Mouse (Mus musculus) forebrain, embryonic 11.5 days (tissue): ENCODE measurements around the gene Gm20388. TPM values are rescaled to one million over a fixed set of nuclear protein-coding genes. Genes with fewer than 3 reads are reported as not detected.

Experiments used
- ATAC-seq: fragments of 200-750 bp; cut with Nextera tagmentation; replicated peaks from 2 replicates; pipeline ENCODE4 v1.8.0; 2017; ENCODE audit warnings: moderate TSS enrichment; ENCODE audit not compliant: low FRiP score
- DNase-seq: peaks from one replicate; pipeline ENCODE4 v3.0.0-alpha.2; 2017; ENCODE audit warnings: low spot score
- H3K27ac ChIP-seq: fragments of 300-500 bp; sonication (generic); 2 replicates; pipeline ENCODE4 v1.5.1; 2014; ENCODE audit warnings: low read depth, low read length
- H3K27me3 ChIP-seq: fragments of 300-500 bp; sonication (generic); 2 replicates; pipeline ENCODE4 v1.6.1; 2014; ENCODE audit warnings: mild to moderate bottlenecking, low read length, mixed read lengths; ENCODE audit not compliant: control insufficient read depth, insufficient read depth
- H3K36me3 ChIP-seq: fragments of 300-500 bp; sonication (generic); 2 replicates; pipeline ENCODE4 v1.6.1; 2014; ENCODE audit warnings: mild to moderate bottlenecking, low read length, moderate library complexity, mixed read lengths; ENCODE audit not compliant: control insufficient read depth, insufficient read depth
- H3K4me1 ChIP-seq: fragments of 300-500 bp; sonication (generic); replicated peaks from 2 replicates; pipeline ENCODE4 v1.6.1; 2014; ENCODE audit warnings: low read length, mixed read lengths; ENCODE audit not compliant: control insufficient read depth, insufficient read depth
- H3K4me2 ChIP-seq: fragments of 300-500 bp; sonication (generic); 2 replicates; pipeline ENCODE4 v1.6.1; 2014; ENCODE audit warnings: low read depth, mild to moderate bottlenecking, low read length, moderate library complexity, mixed read lengths; ENCODE audit not compliant: severe bottlenecking
- H3K4me3 ChIP-seq: fragments of 300-500 bp; sonication (generic); 2 replicates; pipeline ENCODE4 v1.5.1; 2014; ENCODE audit warnings: low read depth, low read length
- H3K9ac ChIP-seq: fragments of 300-500 bp; sonication (generic); 2 replicates; pipeline ENCODE4 v1.6.1; 2014; ENCODE audit warnings: low read length
- H3K9me3 ChIP-seq: fragments of 300-500 bp; sonication (generic); 2 replicates; pipeline ENCODE4 v1.6.1; 2016; ENCODE audit warnings: low read length, mixed read lengths; ENCODE audit not compliant: control insufficient read depth
- WGBS: fragments of 180-500 bp; shearing (Covaris S2); extraction: QIAGEN DNeasy Blood & Tissue Kit; methylation state at CpG from one replicate; pipeline ENCODE4 v1.1.7; 2014; 5-methylcytosine and 5-hydroxymethylcytosine counted together
- polyA plus RNA-seq: library from polyadenylated mRNA; unstranded; fragments of >200 nt; fragmentation: Nextera tagmentation; extraction: Ambion mirVana; gene quantifications from 2 replicates; pipeline ENCODE4 v1.2.1, GENCODE M21; 2014

Gene Gm20388
- polyA plus RNA-seq, 1 experiment from 2014 or later = not detected

GRCm38 (mm10) chr8:122646337-122646736 lies 2735.7 kb downstream of the Gm20388 start:
- H3K36me3 ChIP-seq = no peaks in the 10 kb centered on the region
- H3K9me3 ChIP-seq = no peaks in the 10 kb centered on the region
- 92% methylated on average over 16 of the region's 16 CpGs for WGBS
- H3K4me1 ChIP-seq = no peaks in the 10 kb centered on the region
- H3K4me2 ChIP-seq = no peak overlapping the region
- no peak overlapping the region for H3K4me3 ChIP-seq
- H3K27me3 ChIP-seq = no peaks in the 10 kb centered on the region
- no peak overlapping the region for H3K9ac ChIP-seq
- no peak overlapping the region for H3K27ac ChIP-seq
- no peak for DNase-seq
- no peak for ATAC-seq

- Histone ChIP-seq H3K27ac (no peak overlapping the region), H3K36me3 (no peaks in the 10 kb centered on the region), H3K4me3 (no peak overlapping the region), H3K9me3 (no peaks in the 10 kb centered on the region), H3K27me3 (no peaks in the 10 kb centered on the region), H3K4me1 (no peaks in the 10 kb centered on the region), H3K4me2 (no peak overlapping the region), H3K9ac (no peak overlapping the region)
- no peak for ATAC-seq
- 74% methylated on average over 15 of the region's 15 CpGs for WGBS
- DNase-seq = no peak
Measured at GRCm38 (mm10) chr8:122648192-122648970, 2737.7 kb downstream of the Gm20388 start.

DNA sequence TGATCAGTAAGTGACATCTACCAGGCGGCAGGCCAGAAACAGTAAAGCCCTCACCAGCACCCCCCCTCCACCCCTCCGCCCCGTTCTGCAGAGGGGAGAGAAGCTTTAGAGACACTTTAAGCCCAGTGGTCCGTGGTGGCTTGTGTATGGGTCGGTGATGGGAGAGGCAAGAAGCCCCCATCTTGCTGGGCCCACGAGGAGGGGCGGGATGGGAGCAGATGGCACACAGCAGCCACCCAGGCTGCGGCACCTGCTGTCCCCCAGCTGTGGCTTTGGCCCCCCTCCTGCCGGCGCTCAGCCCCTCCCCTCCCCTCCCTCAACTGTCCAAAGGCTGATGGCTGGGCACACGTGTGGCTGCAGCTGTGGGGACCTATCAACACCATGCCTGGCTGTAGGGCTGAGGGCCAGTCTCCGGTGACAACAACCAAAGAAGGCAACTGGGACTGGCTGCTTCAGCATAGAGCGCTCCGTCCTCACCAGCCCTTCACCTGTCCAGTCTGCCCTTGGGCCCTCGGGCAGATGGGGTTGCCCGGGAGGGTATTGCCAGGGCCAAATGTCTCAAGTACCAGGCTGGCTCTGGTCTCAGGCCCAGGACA lies 2740.8 kb downstream of the Gm20388 start:
- H3K4me1 ChIP-seq = no peaks in the 10 kb centered on the region
- H3K9ac ChIP-seq = no peak overlapping the region
- no peak overlapping the region for H3K4me3 ChIP-seq
- no peak overlapping the region for H3K4me2 ChIP-seq
- no peak overlapping the region for H3K27ac ChIP-seq
- H3K36me3 ChIP-seq = no peaks in the 10 kb centered on the region
- DNase-seq (no peak), ATAC-seq (no peak)
- 79% methylated on average over 14 of the region's 16 CpGs for WGBS
- H3K9me3 ChIP-seq = no peaks in the 10 kb centered on the region
- H3K27me3 ChIP-seq = no peaks in the 10 kb centered on the region

- no peak overlapping the region for H3K27ac ChIP-seq
- no peak overlapping the region for H3K9ac ChIP-seq
- 79% methylated on average over 6 of the region's 6 CpGs for WGBS
- H3K4me3 ChIP-seq = no peak overlapping the region
- no peak for ATAC-seq
- H3K36me3 ChIP-seq = no peaks in the 10 kb centered on the region
- no peaks in the 10 kb centered on the region for H3K4me1 ChIP-seq
- no peaks in the 10 kb centered on the region for H3K9me3 ChIP-seq
- H3K4me2 ChIP-seq = no peak overlapping the region
- no peaks in the 10 kb centered on the region for H3K27me3 ChIP-seq
- no peak for DNase-seq
Measured at GRCm38 (mm10) chr8:122652643-122653042, 2742.0 kb downstream of the Gm20388 start.

DNA sequence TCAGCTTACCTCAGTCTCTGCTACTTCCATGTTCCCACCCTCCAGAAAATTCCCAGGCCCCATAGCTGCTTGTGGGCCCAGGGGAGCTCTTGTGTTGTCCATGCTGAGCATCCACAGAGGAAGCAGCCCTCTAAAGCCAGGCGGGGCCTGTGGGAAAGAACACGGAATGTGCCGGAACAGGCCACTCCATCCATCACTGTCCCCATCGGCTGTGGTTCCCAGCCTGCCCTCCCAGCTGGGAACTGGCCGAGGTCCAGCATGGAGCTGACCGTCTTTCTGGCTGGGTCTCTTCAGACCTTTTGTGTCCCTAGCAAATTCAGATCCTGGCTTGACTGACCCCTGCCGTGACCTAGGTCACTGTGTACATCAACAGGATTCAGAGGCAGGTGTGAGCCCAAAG lies 2744.1 kb downstream of the Gm20388 start:
- no peak overlapping the region for H3K27ac ChIP-seq
- no peak overlapping the region for H3K9ac ChIP-seq
- H3K4me3 ChIP-seq = no peak overlapping the region
- ATAC-seq = no peak
- H3K4me2 ChIP-seq = no peak overlapping the region
- no peaks in the 10 kb centered on the region for H3K4me1 ChIP-seq
- H3K9me3 ChIP-seq = no peaks in the 10 kb centered on the region
- H3K27me3 ChIP-seq = no peaks in the 10 kb centered on the region
- no peak for DNase-seq
- no peaks in the 10 kb centered on the region for H3K36me3 ChIP-seq
- 85% methylated on average over 7 of the region's 7 CpGs for WGBS

DNA sequence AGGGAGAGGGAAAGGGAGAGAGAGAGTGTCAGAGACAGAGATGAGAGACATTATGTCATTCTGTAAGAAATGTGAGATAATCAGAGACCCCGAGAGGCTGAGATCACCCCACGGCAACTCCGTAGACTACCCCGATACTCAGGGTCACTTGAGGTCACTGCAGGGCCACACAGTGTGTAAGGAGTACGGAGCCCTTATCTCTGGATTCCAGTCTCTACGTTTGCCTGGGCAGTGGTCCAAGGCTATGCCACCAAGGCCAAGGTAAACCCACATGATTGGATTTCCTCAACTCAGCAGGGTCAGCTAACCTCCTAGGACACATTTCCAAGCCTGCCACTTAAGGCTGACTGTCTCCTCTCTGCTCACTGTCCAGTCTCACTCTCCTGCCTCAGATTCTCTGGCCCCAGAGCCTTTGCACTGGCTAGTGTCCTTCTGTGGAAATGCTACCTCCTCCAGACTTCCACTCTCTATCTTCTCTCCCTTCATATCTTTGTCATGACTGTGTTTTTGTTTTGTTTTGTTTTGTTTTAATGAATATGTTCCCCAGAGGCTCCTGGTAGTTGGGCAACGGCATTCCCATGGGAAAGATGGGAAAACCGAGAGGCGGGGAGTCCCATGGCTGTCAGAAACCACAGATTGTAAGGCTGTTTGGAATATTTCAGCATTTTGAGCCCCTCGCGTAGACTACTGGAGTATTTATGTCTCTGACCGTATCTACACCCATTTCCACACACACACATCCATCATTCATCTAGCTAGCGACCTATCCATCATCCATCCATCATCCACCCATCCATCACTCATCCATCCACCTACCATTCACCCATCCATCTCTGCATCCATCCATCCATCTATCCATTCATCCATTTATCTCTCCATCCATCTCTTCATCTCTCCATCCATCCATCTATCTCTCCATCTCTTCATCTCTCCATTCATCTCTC lies 2745.7 kb downstream of the Gm20388 start:
- H3K4me1 ChIP-seq = no peaks in the 10 kb centered on the region

DNA sequence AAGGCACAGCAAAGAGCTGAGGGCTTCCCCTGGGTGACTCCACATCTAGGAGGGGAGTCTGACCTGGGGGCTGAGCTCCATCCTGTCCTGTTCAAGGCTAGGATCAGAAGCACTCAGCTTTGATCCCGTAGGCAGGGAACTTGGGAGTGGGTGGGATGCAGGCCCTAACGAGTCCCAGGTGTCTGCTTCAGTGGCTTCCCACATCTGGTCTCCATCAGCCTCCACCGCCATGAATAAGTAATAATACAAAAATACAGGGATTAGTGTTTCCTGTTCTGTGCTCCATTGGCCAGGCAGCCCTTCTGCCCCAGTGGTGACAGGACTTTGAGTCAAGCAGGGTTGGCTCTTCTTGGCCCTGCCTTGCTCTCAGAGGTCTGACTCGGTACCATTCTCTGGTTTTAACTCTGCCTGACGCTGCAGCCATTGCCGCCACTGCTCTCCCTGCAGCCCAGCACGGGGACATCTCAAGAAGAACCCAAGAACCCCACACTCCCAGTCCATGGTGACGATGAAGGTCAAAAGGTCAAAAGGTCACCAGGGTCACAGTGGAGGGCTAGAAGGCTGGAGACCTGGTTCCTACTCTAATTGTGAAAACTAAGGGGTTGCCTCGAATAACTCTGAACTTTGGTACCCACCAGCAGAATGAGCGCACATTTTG lies 2747.6 kb downstream of the Gm20388 start:
- ATAC-seq (no peak), DNase-seq (peak; percentile 61)
- Histone ChIP-seq H3K27ac (no peak overlapping the region), H3K4me3 (no peak overlapping the region), H3K36me3 (no peaks in the 10 kb centered on the region), H3K9me3 (no peaks in the 10 kb centered on the region), H3K4me2 (no peak overlapping the region), H3K4me1 (no peaks in the 10 kb centered on the region), H3K27me3 (no peaks in the 10 kb centered on the region; the same call in 1 of the 2 replicates), H3K9ac (no peak overlapping the region)
- 70% methylated on average over 10 of the region's 10 CpGs for WGBS

More for the DNA sequence above, 2745.7 kb downstream of the Gm20388 start:
- no peak for DNase-seq
- ATAC-seq = no peak
- no peaks in the 10 kb centered on the region for H3K9me3 ChIP-seq
- H3K4me3 ChIP-seq = no peak overlapping the region
- no peak overlapping the region for H3K9ac ChIP-seq
- 89% methylated on average over 13 of the region's 13 CpGs for WGBS
- no peaks in the 10 kb centered on the region; the same call in 1 of the 2 replicates for H3K27me3 ChIP-seq
- no peaks in the 10 kb centered on the region for H3K36me3 ChIP-seq
- H3K27ac ChIP-seq = no peak overlapping the region
- H3K4me2 ChIP-seq = no peak overlapping the region

DNA sequence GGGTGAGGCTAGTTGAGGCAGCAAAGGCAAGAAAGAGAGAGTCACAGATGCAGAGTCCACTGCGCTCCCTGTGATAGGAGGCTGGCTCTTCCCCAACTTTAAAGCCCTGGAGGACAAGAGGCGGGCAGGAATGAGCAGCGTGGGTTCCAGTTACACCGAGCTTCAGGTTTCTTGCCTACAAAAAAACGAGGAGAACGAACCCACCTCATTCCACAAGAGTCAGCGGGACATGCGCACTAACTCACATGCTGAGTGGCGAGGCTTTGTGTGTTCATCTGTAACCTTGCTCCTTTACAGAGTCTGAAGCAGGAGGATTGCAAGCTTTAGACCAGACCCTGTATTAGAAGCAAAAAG lies 2748.1 kb downstream of the Gm20388 start:
- no peak for DNase-seq
- 66% methylated on average over 9 of the region's 9 CpGs for WGBS
- H3K9me3 ChIP-seq = no peaks in the 10 kb centered on the region
- no peaks in the 10 kb centered on the region; the same call in 1 of the 2 replicates for H3K27me3 ChIP-seq
- H3K9ac ChIP-seq = no peak overlapping the region
- H3K4me3 ChIP-seq = no peak overlapping the region
- ATAC-seq = no peak
- H3K4me2 ChIP-seq = no peak overlapping the region
- H3K36me3 ChIP-seq = no peaks in the 10 kb centered on the region
- H3K27ac ChIP-seq = no peak overlapping the region
- no peaks in the 10 kb centered on the region for H3K4me1 ChIP-seq
